Mouse (Mus musculus): ENCODE measurements at regions not wholly inside any gene's neighbourhood (a gene's known extent, or its start where the extent isn't known, plus 50 kb on each side); places are given as distances from the start of the nearest gene placed in this dataset.

- TF ChIP-seq CTCF (IDR thresholded peaks at IDR 0.05), result no peak
- no peak for TF ChIP-seq EP300 (IDR thresholded peaks at IDR 0.05)
These were observed 199.4 kb upstream of the Mmadhc start for GRCm38 (mm10) chr2:50496057-50496433.

Measured in lung, postnatal 0 days (tissue).